Comparison of ENCODE assay signal across 9 mouse cellular contexts in the genomic region with DNA sequence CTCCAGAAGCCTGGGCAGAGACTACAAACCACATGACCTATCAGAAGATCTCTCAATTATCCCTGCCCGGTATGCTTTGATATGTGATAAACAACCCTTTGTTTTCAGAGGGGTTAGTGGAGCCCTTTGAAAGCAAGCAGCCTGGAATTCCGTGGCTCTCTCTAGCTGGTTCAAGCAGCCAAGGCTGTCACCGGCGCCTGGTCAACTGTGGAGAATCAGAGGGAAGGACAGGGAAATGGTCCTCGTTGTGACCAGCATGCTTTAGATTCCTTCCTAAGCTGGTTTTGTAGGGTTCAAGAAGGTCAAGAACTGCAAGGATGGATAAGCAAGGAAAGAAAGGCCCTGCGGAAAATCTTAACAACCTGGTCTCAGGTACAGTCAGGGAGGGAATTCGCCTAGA. TPM values are rescaled to one million over a fixed set of nuclear protein-coding genes. Genes with fewer than 3 reads are reported as not detected.
A peak's percentile ranks its signal among the peaks of the same experiment; 100 is the strongest.
DNase-seq lines count a peak whose midpoint lies in the region; ATAC-seq and TF ChIP-seq lines count a peak whose summit lies in the region.
"Had no signal": no experiment of that assay in that cellular context is flagged by ENCODE, and none has a peak within 500 bp of the region (broad histone marks: within the 10 kb centered on the region; RNA-seq: fewer than 3 reads in every experiment).

No protein-coding gene starts in this region.

- no peak for DNase-seq in frontal cortex, postnatal 14 days (ENCODE audit: low spot score in 2 of 2)
- DNase-seq in midbrain, embryonic 14.5 days: peak; percentile 24
- peak; percentile 73 for DNase-seq in kidney, adult 11 months
- no peak for DNase-seq in c-Kit-positive CD71-positive TER-119-positive erythroid progenitor cells, embryonic 14.5 days (ENCODE audit: low spot score)
- no peak for DNase-seq in ovary, adult 18-20 months (ENCODE audit: low spot score)

- peak; percentile 20; the same call in 1 of the 2 replicates for ATAC-seq in frontal cortex, adult (ENCODE audit: low TSS enrichment)
- ATAC-seq in midbrain, embryonic 14.5 days (ENCODE audit: low FRiP score, low TSS enrichment): no peak
- no peak; the same call in 1 of the 2 replicates for ATAC-seq in midbrain, embryonic 13.5 days
- ATAC-seq: liver, embryonic 12.5 days had no signal

- 17% methylated on average over 7 of the region's 7 CpGs for WGBS in midbrain, embryonic 14.5 days
- WGBS in midbrain, embryonic 13.5 days: 21% methylated on average over 7 of the region's 7 CpGs
- 46% methylated on average over 7 of the region's 7 CpGs for WGBS in olfactory bulb, adult 2 months

- no peaks in the 10 kb centered on the region for H3K27me3 ChIP-seq in midbrain, embryonic 14.5 days (ENCODE audit: control insufficient read depth, insufficient read depth, low read length)
- H3K27me3 ChIP-seq in midbrain, embryonic 13.5 days: no peaks in the 10 kb centered on the region
- H3K27me3 ChIP-seq: liver, embryonic 12.5 days had no signal

- H3K9ac ChIP-seq in midbrain, embryonic 14.5 days (replicated peaks; ENCODE audit: low read length): no peak overlapping the region
- H3K9ac ChIP-seq in midbrain, embryonic 13.5 days (replicated peaks): no peak overlapping the region
- H3K9ac ChIP-seq: liver, embryonic 12.5 days had no signal

- peaks cover 3% of the 10 kb centered on the region; the same call in 1 of the 2 replicates for H3K36me3 ChIP-seq in midbrain, embryonic 14.5 days (ENCODE audit: control insufficient read depth, insufficient read depth, low read length)
- no peaks in the 10 kb centered on the region for H3K36me3 ChIP-seq in midbrain, embryonic 13.5 days
- H3K36me3 ChIP-seq: liver, embryonic 12.5 days had no signal

- H3K4me2 ChIP-seq in midbrain, embryonic 14.5 days (ENCODE audit: low read length): no peak overlapping the region
- H3K4me2 ChIP-seq in midbrain, embryonic 13.5 days (replicated peaks): no peak overlapping the region
- H3K4me2 ChIP-seq: liver, embryonic 12.5 days had no signal

- H3K9me3 ChIP-seq in midbrain, embryonic 14.5 days (ENCODE audit: control insufficient read depth, low read length): no peaks in the 10 kb centered on the region
- H3K9me3 ChIP-seq in midbrain, embryonic 13.5 days: no peaks in the 10 kb centered on the region
- H3K9me3 ChIP-seq: liver, embryonic 12.5 days had no signal

- H3K27ac ChIP-seq in midbrain, embryonic 14.5 days (replicated peaks; ENCODE audit: low read depth, low read length): no peak overlapping the region
- H3K27ac ChIP-seq in midbrain, embryonic 13.5 days: no peak overlapping the region; the same call in 1 of the 2 replicates
- peak overlapping the region; percentile 1; the same call in 1 of the 2 replicates for H3K27ac ChIP-seq in olfactory bulb, adult 2 months (ENCODE audit: insufficient read depth, low read depth, low read length)
- H3K27ac ChIP-seq: liver, embryonic 12.5 days had no signal

- H3K4me3 ChIP-seq in midbrain, embryonic 14.5 days (replicated peaks; ENCODE audit: low read depth, low read length): no peak overlapping the region
- H3K4me3 ChIP-seq in midbrain, embryonic 13.5 days (replicated peaks): no peak overlapping the region
- H3K4me3 ChIP-seq in olfactory bulb, adult 2 months (ENCODE audit: insufficient read depth, low read depth, low read length): no peak overlapping the region
- H3K4me3 ChIP-seq: liver, embryonic 12.5 days had no signal

- TF ChIP-seq CTCF in olfactory bulb, adult 2 months (IDR thresholded peaks at IDR 0.05; ENCODE audit: insufficient read depth, low read depth, low read length): no peak

- H3K4me1 ChIP-seq in midbrain, embryonic 14.5 days (ENCODE audit: control insufficient read depth, insufficient read depth, low read length): peaks cover 16% of the 10 kb centered on the region; the same call in 1 of the 2 replicates
- peaks cover 26% of the 10 kb centered on the region for H3K4me1 ChIP-seq in midbrain, embryonic 13.5 days (replicated peaks)
- H3K4me1 ChIP-seq in olfactory bulb, adult 2 months (ENCODE audit: control insufficient read depth, insufficient read depth, low read length): peaks cover 13% of the 10 kb centered on the region

- no peak for TF ChIP-seq POLR2A in olfactory bulb, adult 2 months (IDR thresholded peaks at IDR 0.05; ENCODE audit: insufficient read depth, low read depth, low read length)

RNA-seq across cellular contexts. Expression of gene App, which starts 21.9 kb away (rescaled TPM):
- 327 and 339 TPM in 2 replicates for polyA plus RNA-seq in midbrain, embryonic 14.5 days (2014; fragmentation: Nextera tagmentation; extraction: Ambion mirVana)
- 257 and 271 TPM in 2 replicates for polyA plus RNA-seq in midbrain, embryonic 13.5 days (2015; fragmentation: Nextera tagmentation; extraction: Ambion mirVana)
- 241 and 247 TPM in 2 replicates for polyA plus RNA-seq in olfactory bulb, adult 2 months (2012; ENCODE audit: insufficient read depth, insufficient read length, low replicate concordance, missing spikeins)

Comparison
In these comparisons a context has a peak if more than half of its experiments do, and no peak if none do; other contexts are left out.
1. DNase-seq: peak in midbrain, embryonic 14.5 days (single experiment) and kidney, adult 11 months (single experiment); none in frontal cortex, postnatal 14 days (0 of 2), c-Kit-positive CD71-positive TER-119-positive erythroid progenitor cells, embryonic 14.5 days (single experiment) and ovary, adult 18-20 months (single experiment).